Mouse (Mus musculus): ENCODE results near the gene Vps29.

Vps29 gene

GRCm38 (mm10) chr5:122400628-122401302, 46.6 kb downstream of the Vps29 start:
- DNase-seq, result no peak

GRCm38 (mm10) chr5:122401303-122401640, 47.1 kb downstream of the Vps29 start:
- DNase-seq, result peak; percentile 65

- DNase-seq, result no peak
These were observed 48.0 kb downstream of the Vps29 start for GRCm38 (mm10) chr5:122402160-122402559.

GRCm38 (mm10) chr5:122402772-122403171, 48.6 kb downstream of the Vps29 start:
- DNase-seq, result no peak

- DNase-seq, result no peak
These were observed 49.2 kb downstream of the Vps29 start for GRCm38 (mm10) chr5:122403362-122403761.

GRCm38 (mm10) chr5:122405537-122405936, 51.4 kb downstream of the Vps29 start:
- no peak for DNase-seq

- DNase-seq, result no peak
These were observed 55.8 kb downstream of the Vps29 start for GRCm38 (mm10) chr5:122409692-122410645.

GRCm38 (mm10) chr5:122411892-122412291, 57.7 kb downstream of the Vps29 start:
- no peak for DNase-seq

- DNase-seq, result no peak
These were observed 58.7 kb downstream of the Vps29 start for GRCm38 (mm10) chr5:122412826-122413225.

GRCm38 (mm10) chr5:122414351-122414750, 60.2 kb downstream of the Vps29 start:
- no peak for DNase-seq
